ENCODE assay signal across 8 mouse cellular contexts in genomic region chr9:120581941-120582618, GRCm38 (mm10). TPM values are rescaled to one million over a fixed set of nuclear protein-coding genes. Genes with fewer than 3 reads are reported as not detected.
DNase-seq lines count a peak whose midpoint lies in the region; ATAC-seq and TF ChIP-seq lines count a peak whose summit lies in the region.

No protein-coding gene starts in this region.

- no peaks in the 10 kb centered on the region for H3K9me3 ChIP-seq in lung, embryonic 14.5 days (ENCODE audit: low read depth, low read length)

- H3K4me1 ChIP-seq in kidney, adult 2 months (ENCODE audit: control insufficient read depth, insufficient read depth, low read length), result no peaks in the 10 kb centered on the region; the same call in 1 of the 2 replicates
- no peaks in the 10 kb centered on the region for H3K4me1 ChIP-seq in lung, embryonic 14.5 days (ENCODE audit: insufficient read depth)

- peak; percentile 76 for ATAC-seq in lung, embryonic 14.5 days (ENCODE audit: insufficient read depth)
- ATAC-seq in neutrophil, adult 5-6 weeks (ENCODE audit: extremely low read depth, insufficient number of reproducible peaks, low FRiP score, poor library complexity, severe bottlenecking), result 0 out of 2 replicates have a peak, but pooled peaks have one; percentile 9

- H3K9ac ChIP-seq in lung, embryonic 14.5 days, result peak overlapping the region; percentile 63

- WGBS in kidney, adult 2 months, result 24% methylated on average over 21 of the region's 21 CpGs
- WGBS in lung, embryonic 14.5 days, result 13% methylated on average over 21 of the region's 21 CpGs

- H3K27ac ChIP-seq in kidney, adult 2 months (ENCODE audit: insufficient read depth, low read depth, low read length), result peak overlapping the region; percentile 26; the same call in 1 of the 2 replicates
- H3K27ac ChIP-seq in lung, embryonic 14.5 days (ENCODE audit: low read depth), result peak overlapping the region; percentile 76

- TF ChIP-seq CTCF in kidney, adult 2 months (conservative IDR thresholded peaks at IDR 0.05; ENCODE audit: insufficient read depth, insufficient read length, low read depth, low read length), result no peak
- TF ChIP-seq CTCF in lung, embryonic 14.5 days (IDR thresholded peaks at IDR 0.05; ENCODE audit: low read depth), result no peak

- DNase-seq in layer of hippocampus, postnatal 36 days, result peak; percentile 30 to 33
- no peak for DNase-seq in layer of hippocampus, postnatal 14 days (ENCODE audit: low spot score in 2 of 2)
- peak; percentile 76 for DNase-seq in embryo, embryonic 9.5 days (ENCODE audit: extremely low spot score)
- peak; percentile 52 for DNase-seq in heart, adult 8-10 months (ENCODE audit: low spot score)
- peak; percentile 65 for DNase-seq in kidney, adult 2 months
- DNase-seq in lung, embryonic 14.5 days, result peak; percentile 82
- no peak for DNase-seq in right cerebral cortex, postnatal 14 days

- peak overlapping the region; percentile 84 for H3K4me2 ChIP-seq in lung, embryonic 14.5 days

- no peaks in the 10 kb centered on the region for H3K36me3 ChIP-seq in kidney, adult 2 months (ENCODE audit: control insufficient read depth, insufficient read depth, low read length)
- H3K36me3 ChIP-seq in lung, embryonic 14.5 days (ENCODE audit: insufficient read depth), result no peaks in the 10 kb centered on the region

- H3K27me3 ChIP-seq in kidney, adult 2 months (replicated peaks; ENCODE audit: control insufficient read depth, insufficient read depth, low read length), result no peaks in the 10 kb centered on the region
- H3K27me3 ChIP-seq in lung, embryonic 14.5 days (ENCODE audit: insufficient read depth, low read length), result no peaks in the 10 kb centered on the region

- peak overlapping the region; percentile 48 for H3K4me3 ChIP-seq in kidney, adult 2 months (ENCODE audit: insufficient read depth, low read depth, low read length)
- H3K4me3 ChIP-seq in lung, embryonic 14.5 days (ENCODE audit: low read depth, low read length), result peak overlapping the region; percentile 40

- no peak for TF ChIP-seq POLR2A in kidney, adult 2 months (IDR thresholded peaks at IDR 0.05; ENCODE audit: low read depth, low read length)

RNA-seq across cellular contexts. Expression of gene Rpl14, which starts 10.8 kb away (rescaled TPM):
- total RNA-seq in layer of hippocampus, postnatal 36 days (2021), result 100 to 1,000 TPM; 302 to 311 TPM
- 100 to 1,000 TPM; 266 to 268 TPM for total RNA-seq in layer of hippocampus, postnatal 14 days (2021)
- 100 to 1,000 TPM; 266 to 316 (median 288) TPM for total RNA-seq in heart, adult 8-10 months (2022)
- 389 and 411 TPM in 2 replicates for polyA plus RNA-seq in kidney, adult 2 months (2012; rRNA removed)
- 1,001 and 1,027 TPM in 2 replicates for polyA plus RNA-seq in lung, embryonic 14.5 days (2014; fragmentation: Nextera tagmentation; extraction: Ambion mirVana)
- total RNA-seq in neutrophil, adult 5-6 weeks (2017), result 525 and 587 TPM in 2 replicates

RNA-seq across cellular contexts. Expression of gene Entpd3, which starts 42.5 kb away (rescaled TPM):
- 1 to 10 TPM; 7.0 to 7.4 TPM for total RNA-seq in layer of hippocampus, postnatal 36 days (2021)
- total RNA-seq in layer of hippocampus, postnatal 14 days (2021), result 1 to 10 TPM; 4.7 to 5.1 TPM
- total RNA-seq in heart, adult 8-10 months (2022), result not detected
- 0.53 and 0.64 TPM in 2 replicates for polyA plus RNA-seq in kidney, adult 2 months (2012; rRNA removed)
- polyA plus RNA-seq in lung, embryonic 14.5 days (2014; fragmentation: Nextera tagmentation; extraction: Ambion mirVana), result 14.9 TPM in 2 replicates
- 8.0 and 8.2 TPM in 2 replicates for total RNA-seq in neutrophil, adult 5-6 weeks (2017)

Comparison
In these comparisons a context has a peak if more than half of its experiments do, and no peak if none do; other contexts are left out.
1. DNase-seq: peak in layer of hippocampus, postnatal 36 days (2 of 2), embryo, embryonic 9.5 days (single experiment), heart, adult 8-10 months (single experiment), kidney, adult 2 months (single experiment) and lung, embryonic 14.5 days (single experiment); none in layer of hippocampus, postnatal 14 days (0 of 2) and right cerebral cortex, postnatal 14 days (single experiment).